Mouse (Mus musculus): ENCODE results near the gene Chst10. TPM values are rescaled to one million over a fixed set of nuclear protein-coding genes. Genes with fewer than 3 reads are reported as not detected.

Gene Chst10
- total and polyA plus RNA-seq, 3 experiments: 0.31 to 0.43 TPM; not detected in 1

GRCm38 (mm10) chr1:38903985-38904384 lies 6.0 kb upstream of the Chst10 start:
- no peak overlapping the region for H3K27ac ChIP-seq (ENCODE audit: control insufficient read depth, low read depth, low read length)
- H3K9me3 ChIP-seq (replicated peaks; ENCODE audit: insufficient read depth, low read length): no peaks in the 10 kb centered on the region
- TF ChIP-seq MYB (IDR thresholded peaks at IDR 0.05; ENCODE audit: low read depth, low read length) (no peak), MAFK (IDR thresholded peaks at IDR 0.05; ENCODE audit: borderline replicate concordance, low read depth, low read length) (no peak), E2F4 (IDR thresholded peaks at IDR 0.05; ENCODE audit: borderline replicate concordance, low read depth, low read length) (no peak), SMC3 (IDR thresholded peaks at IDR 0.05; ENCODE audit: low read depth, low read length) (no peak), USF1 (IDR thresholded peaks at IDR 0.05; ENCODE audit: low read depth, low read length) (no peak), HCFC1 (IDR thresholded peaks at IDR 0.05; ENCODE audit: low read depth, low read length) (no peak), ETS1 (IDR thresholded peaks at IDR 0.05; ENCODE audit: low read depth, low read length) (no peak), EP300 (IDR thresholded peaks at IDR 0.05; ENCODE audit: low read depth in 1 of 2, low read length in 2 of 2) (no peak), GATA1 (IDR thresholded peaks at IDR 0.05; ENCODE audit: low read depth, low read length) (no peak), NELFE (IDR thresholded peaks at IDR 0.05; ENCODE audit: low read depth, low read length) (no peak), MAX (IDR thresholded peaks at IDR 0.05; ENCODE audit: low read length) (no peak), TBP (IDR thresholded peaks at IDR 0.05; ENCODE audit: low read depth, low read length) (no peak), KAT2A (conservative IDR thresholded peaks at IDR 0.05; ENCODE audit: low read depth, low read length) (no peak)
- no peak overlapping the region for H3K9ac ChIP-seq (ENCODE audit: control insufficient read depth, low read depth, low read length, poor library complexity, severe bottlenecking)
- H3K79me2 ChIP-seq (ENCODE audit: control insufficient read depth, insufficient read depth, low read length, poor library complexity): no peaks in the 10 kb centered on the region
- H3K36me3 ChIP-seq (ENCODE audit: control insufficient read depth in 1 of 2, insufficient read depth in 2 of 2, low read length in 2 of 2): no peaks in the 10 kb centered on the region
- no peak for DNase-seq (ENCODE audit: low read depth, low spot score)
- no peaks in the 10 kb centered on the region for H3K4me1 ChIP-seq (ENCODE audit: control insufficient read depth in 1 of 2, insufficient read depth in 2 of 2, low read length in 2 of 2)
- no peaks in the 10 kb centered on the region for H3K27me3 ChIP-seq (ENCODE audit: control insufficient read depth in 1 of 2, insufficient read depth in 2 of 2, low read length in 2 of 2)
- no peak overlapping the region for H3K4me3 ChIP-seq (ENCODE audit: control insufficient read depth in 1 of 2, insufficient read depth in 1 of 2, low read depth in 2 of 2, low read length in 2 of 2)

DNA sequence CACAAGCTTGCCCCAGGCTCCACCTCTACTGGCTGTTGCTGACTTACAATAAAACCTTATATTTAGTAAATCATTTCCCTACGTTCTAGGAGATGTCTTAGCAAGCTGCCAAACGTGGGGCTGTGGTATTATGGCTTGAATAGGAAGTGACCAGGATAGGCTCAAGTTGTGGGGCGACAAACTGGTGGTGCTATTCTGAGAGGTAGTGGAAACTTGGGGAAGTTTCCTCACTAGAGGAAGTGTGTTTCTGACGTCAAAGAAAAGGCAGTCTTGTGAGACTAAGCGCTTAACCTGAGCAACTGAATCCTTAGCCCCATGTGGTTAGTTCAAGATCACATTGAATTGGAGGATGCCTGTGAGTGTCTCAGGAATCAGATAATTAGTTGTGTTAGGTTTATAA lies 4.6 kb upstream of the Chst10 start:
- Histone ChIP-seq H3K4me3 (ENCODE audit: control insufficient read depth in 1 of 2, insufficient read depth in 1 of 2, low read depth in 2 of 2, low read length in 2 of 2) (no peak overlapping the region), H3K27ac (ENCODE audit: control insufficient read depth, low read depth, low read length) (no peak overlapping the region), H3K27me3 (ENCODE audit: control insufficient read depth in 1 of 2, insufficient read depth in 2 of 2, low read length in 2 of 2) (no peaks in the 10 kb centered on the region), H3K9ac (ENCODE audit: control insufficient read depth, low read depth, low read length, poor library complexity, severe bottlenecking) (no peak overlapping the region), H3K36me3 (ENCODE audit: control insufficient read depth in 1 of 2, insufficient read depth in 2 of 2, low read length in 2 of 2) (no peaks in the 10 kb centered on the region), H3K4me1 (ENCODE audit: control insufficient read depth in 1 of 2, insufficient read depth in 2 of 2, low read length in 2 of 2) (no peaks in the 10 kb centered on the region), H3K9me3 (replicated peaks; ENCODE audit: insufficient read depth, low read length) (no peaks in the 10 kb centered on the region), H3K79me2 (ENCODE audit: control insufficient read depth, insufficient read depth, low read length, poor library complexity) (no peaks in the 10 kb centered on the region)
- TF ChIP-seq BHLHE40 (IDR thresholded peaks at IDR 0.05; ENCODE audit: borderline replicate concordance, low read depth, low read length): no peak
- no peak for TF ChIP-seq SIN3A (IDR thresholded peaks at IDR 0.05; ENCODE audit: low read length)
- no peak for TF ChIP-seq ZKSCAN1 (IDR thresholded peaks at IDR 0.05; ENCODE audit: low read depth, low read length)
- TF ChIP-seq GATA1 (IDR thresholded peaks at IDR 0.05; ENCODE audit: low read depth, low read length): no peak
- no peak for TF ChIP-seq MAZ (IDR thresholded peaks at IDR 0.05; ENCODE audit: low read depth, low read length)
- TF ChIP-seq POLR2AphosphoS5 (IDR thresholded peaks at IDR 0.05; ENCODE audit: borderline replicate concordance, low read depth, low read length): no peak
- no peak for TF ChIP-seq MAX (IDR thresholded peaks at IDR 0.05; ENCODE audit: low read length)
- no peak for DNase-seq (ENCODE audit: low read depth, low spot score)
